Mouse (Mus musculus) midbrain, postnatal 0 days (tissue): Measurements from ENCODE around the gene Lgmn. TPM values are rescaled to one million over a fixed set of nuclear protein-coding genes. Genes with fewer than 3 reads are reported as not detected.

Source experiments
- ATAC-seq: fragments of 200-750 bp; cut with Nextera tagmentation; 2 replicates; pipeline ENCODE4 v1.8.0; 2017; ENCODE audit warnings: moderate number of reproducible peaks, mild to moderate bottlenecking, moderate TSS enrichment, moderate library complexity; ENCODE audit not compliant: low FRiP score
- DNase-seq: peaks from one replicate; pipeline ENCODE4 v3.0.0-alpha.2; 2015; ENCODE audit warnings: low spot score
- H3K27ac ChIP-seq: fragments of 300-500 bp; sonication (generic); 2 replicates; pipeline ENCODE4 v1.5.1; 2014; ENCODE audit warnings: low read depth, mild to moderate bottlenecking, low read length, mixed read lengths
- H3K27me3 ChIP-seq: fragments of 300-500 bp; sonication (generic); 2 replicates; pipeline ENCODE4 v1.6.1; 2014; ENCODE audit warnings: low read length, control low read depth, mixed read lengths; ENCODE audit not compliant: insufficient read depth
- H3K36me3 ChIP-seq: fragments of 300-500 bp; sonication (generic); 2 replicates; pipeline ENCODE4 v1.6.1; 2014; ENCODE audit warnings: low read length, control low read depth, mixed read lengths; ENCODE audit not compliant: insufficient read depth
- H3K4me1 ChIP-seq: fragments of 300-500 bp; sonication (generic); 2 replicates; pipeline ENCODE4 v1.6.1; 2014; ENCODE audit warnings: mild to moderate bottlenecking, control low read depth, antibody characterized with exemption, low read length, mixed read lengths; ENCODE audit not compliant: insufficient read depth
- H3K4me2 ChIP-seq: fragments of 300-500 bp; sonication (generic); 2 replicates; pipeline ENCODE4 v1.6.1; 2014; ENCODE audit warnings: low read depth, mild to moderate bottlenecking, low read length, mixed read lengths; ENCODE audit not compliant: poor library complexity, severe bottlenecking
- H3K4me3 ChIP-seq: fragments of 300-500 bp; sonication (generic); 2 replicates; pipeline ENCODE4 v1.5.1; 2014; ENCODE audit warnings: low read depth, mild to moderate bottlenecking, low read length, moderate library complexity
- H3K9ac ChIP-seq: fragments of 300-500 bp; sonication (generic); replicated peaks from 2 replicates; pipeline ENCODE4 v1.6.1; 2014; ENCODE audit warnings: mild to moderate bottlenecking, low read length, moderate library complexity, mixed read lengths; ENCODE audit not compliant: poor library complexity, severe bottlenecking
- H3K9me3 ChIP-seq: fragments of 300-500 bp; sonication (generic); 2 replicates; pipeline ENCODE4 v1.6.1; 2016; ENCODE audit warnings: low read length, control low read depth
- CTCF ChIP-seq: IDR thresholded peaks from 2 replicates; pipeline ENCODE4 v1.5.1; 2016; ENCODE audit warnings: antibody characterized with exemption, mild to moderate bottlenecking
- WGBS: fragments of 180-500 bp; shearing (Covaris S2); extraction: QIAGEN DNeasy Blood & Tissue Kit; methylation state at CpG from one replicate; pipeline ENCODE4 v1.1.7; 2014; 5-methylcytosine and 5-hydroxymethylcytosine counted together
- polyA plus RNA-seq: library from polyadenylated mRNA; unstranded; fragments of >200 nt; fragmentation: Nextera tagmentation; extraction: Ambion mirVana; gene quantifications from 2 replicates; pipeline ENCODE4 v1.2.1, GENCODE M21; 2015
- total RNA-seq: library from RNA; depleted of rRNA; stranded (reverse); fragments of >200 nt; gene quantifications from 2 replicates; pipeline ENCODE4 v1.2.3, GENCODE M21; 2014

Gene Lgmn
- total and polyA plus RNA-seq, 2 experiments from 2014 or later: 124 to 148 TPM

DNA sequence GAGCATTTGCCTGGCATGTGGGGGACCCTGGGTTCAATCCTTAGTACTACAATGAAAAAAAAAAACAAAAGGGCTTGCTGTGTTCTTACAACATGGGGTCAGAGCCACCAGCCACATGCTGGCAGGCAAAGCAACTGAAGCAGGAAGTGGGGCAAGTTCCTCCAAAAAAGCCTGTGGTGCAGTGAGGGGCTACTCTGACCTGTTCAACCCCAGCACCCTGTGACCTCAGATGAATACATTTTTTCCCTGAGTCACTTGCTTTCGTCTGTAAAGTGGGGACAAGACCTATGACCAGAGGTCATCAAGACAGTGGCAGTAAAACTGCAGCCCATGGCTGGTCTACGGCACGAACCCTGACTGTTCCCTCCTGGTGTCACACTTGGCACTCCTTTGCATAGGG, 72.5 kb downstream of the Lgmn start:
- ATAC-seq (no peak), DNase-seq (no peak)
- no peaks in the 10 kb centered on the region for H3K4me1 ChIP-seq
- 73% methylated on average over 3 of the region's 3 CpGs for WGBS
- no peak overlapping the region for H3K27ac ChIP-seq
- H3K9me3 ChIP-seq: no peaks in the 10 kb centered on the region
- no peaks in the 10 kb centered on the region for H3K36me3 ChIP-seq
- no peak overlapping the region for H3K4me2 ChIP-seq
- TF ChIP-seq CTCF: no peak
- no peak overlapping the region for H3K9ac ChIP-seq
- H3K27me3 ChIP-seq: no peaks in the 10 kb centered on the region
- no peak overlapping the region for H3K4me3 ChIP-seq

DNA sequence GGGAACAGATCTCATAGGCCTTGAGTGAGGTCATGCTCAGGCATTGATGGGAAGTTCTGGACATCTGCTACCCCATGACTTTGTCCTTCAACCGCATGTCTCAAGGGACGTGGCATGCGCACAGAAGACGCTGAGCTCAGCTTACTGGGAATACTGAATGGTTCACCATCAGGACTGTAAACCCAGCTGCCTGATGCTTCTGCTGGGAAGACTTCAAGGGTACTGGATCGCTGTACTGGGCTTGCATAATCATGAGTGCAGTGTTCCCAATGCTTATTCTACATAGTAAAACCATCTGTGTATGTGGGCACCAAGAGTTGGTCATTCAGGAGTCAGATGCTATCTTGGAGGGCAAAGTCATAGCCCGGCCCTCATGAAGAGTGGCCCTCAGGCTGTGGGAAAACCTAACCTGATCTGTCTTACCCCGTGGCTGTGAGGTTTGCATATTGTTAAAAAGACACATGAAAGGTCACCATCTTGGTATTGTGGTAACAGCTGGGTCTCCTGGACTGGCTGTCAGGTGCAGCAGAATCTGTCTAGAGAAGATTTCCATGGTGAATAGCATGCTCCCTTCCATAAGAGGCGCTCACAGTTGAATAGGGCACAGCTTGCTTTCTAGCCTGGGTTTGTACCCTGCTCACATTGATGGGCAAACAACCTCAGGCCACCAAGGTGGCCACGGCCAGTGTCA, 73.3 kb downstream of the Lgmn start:
- no peak for TF ChIP-seq CTCF
- Histone ChIP-seq H3K9ac (no peak overlapping the region), H3K27ac (no peak overlapping the region), H3K27me3 (no peaks in the 10 kb centered on the region), H3K9me3 (no peaks in the 10 kb centered on the region), H3K4me2 (no peak overlapping the region), H3K4me3 (no peak overlapping the region), H3K4me1 (no peaks in the 10 kb centered on the region), H3K36me3 (no peaks in the 10 kb centered on the region)
- 85% methylated on average over 9 of the region's 9 CpGs for WGBS
- ATAC-seq (no peak), DNase-seq (no peak)

DNA sequence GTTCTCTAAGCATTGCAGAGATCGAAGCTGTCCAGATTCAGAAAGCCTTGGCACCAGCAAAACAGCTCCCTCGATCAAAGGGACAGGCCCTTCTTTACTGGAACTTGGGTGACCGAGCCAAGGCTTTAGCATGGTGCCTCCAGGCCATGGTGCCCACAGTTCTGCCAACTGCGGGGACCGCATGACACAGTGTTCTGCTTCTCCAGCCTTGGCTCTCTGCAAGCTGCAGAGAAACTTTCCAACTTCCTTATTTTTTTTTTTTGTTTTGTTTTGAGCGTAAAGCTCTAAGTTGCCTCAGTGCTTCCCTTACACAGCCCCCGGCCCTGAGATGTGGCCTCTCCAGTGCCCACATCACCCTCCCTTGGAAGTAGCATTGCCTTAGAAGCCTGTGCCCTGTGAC, 74.6 kb downstream of the Lgmn start:
- ATAC-seq: no peak
- WGBS: 83% methylated on average over 7 of the region's 7 CpGs
- Histone ChIP-seq H3K4me2 (no peak overlapping the region), H3K27ac (no peak overlapping the region), H3K9me3 (no peaks in the 10 kb centered on the region), H3K9ac (no peak overlapping the region), H3K4me3 (no peak overlapping the region), H3K4me1 (no peaks in the 10 kb centered on the region), H3K27me3 (no peaks in the 10 kb centered on the region), H3K36me3 (no peaks in the 10 kb centered on the region)
- DNase-seq: no peak
- no peak for TF ChIP-seq CTCF

DNA sequence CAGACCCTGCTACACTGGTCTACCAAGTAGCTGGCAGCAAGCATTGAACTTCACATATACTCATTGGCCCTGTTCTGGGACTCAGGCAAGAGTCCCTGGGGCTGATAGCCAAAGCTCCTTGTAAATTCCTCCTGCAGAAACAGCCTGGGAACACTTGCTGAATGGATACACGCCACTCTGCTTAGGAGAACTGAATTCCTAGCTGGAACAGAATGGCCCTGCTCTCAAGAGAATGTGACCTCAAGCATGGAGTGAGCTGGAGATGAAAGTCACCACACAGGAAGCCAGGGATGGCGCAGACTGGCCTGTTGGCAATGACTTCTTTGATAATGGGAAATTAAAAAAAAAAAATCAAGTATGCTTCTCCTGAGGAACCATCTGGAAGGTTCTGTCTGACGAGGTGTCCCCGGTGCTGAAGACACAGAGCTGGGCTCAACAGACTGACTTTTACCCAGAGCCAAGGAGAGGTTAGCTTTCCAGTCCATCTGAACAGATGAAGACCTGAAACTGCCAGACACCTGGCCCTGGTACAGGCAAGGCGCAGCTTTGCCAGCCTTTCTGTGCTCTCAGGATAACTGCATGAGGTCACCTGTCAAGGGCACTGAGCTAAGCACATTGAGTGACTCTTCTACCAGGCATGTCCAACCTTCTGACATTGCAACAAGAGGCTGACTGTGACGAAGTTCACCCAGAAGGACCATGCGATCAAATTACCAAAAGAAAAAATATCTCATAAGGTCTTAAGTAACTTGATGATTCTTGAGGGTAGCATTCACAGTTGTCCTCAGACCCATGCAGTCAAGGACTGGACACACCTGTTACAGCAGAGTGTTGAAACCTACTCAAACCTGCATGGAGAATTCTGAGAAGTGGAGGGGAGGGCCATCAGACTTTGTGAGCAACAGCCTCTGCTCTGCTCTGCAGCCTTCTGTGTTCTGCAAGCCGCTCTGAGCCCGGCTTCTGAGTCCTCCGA, 78.1 kb downstream of the Lgmn start:
- Histone ChIP-seq H3K36me3 (no peaks in the 10 kb centered on the region), H3K4me3 (no peak overlapping the region), H3K4me2 (no peak overlapping the region), H3K9ac (no peak overlapping the region), H3K9me3 (no peaks in the 10 kb centered on the region), H3K27ac (no peak overlapping the region), H3K4me1 (no peaks in the 10 kb centered on the region), H3K27me3 (no peaks in the 10 kb centered on the region)
- no peak for TF ChIP-seq CTCF
- ATAC-seq: no peak
- no peak for DNase-seq
- WGBS: 90% methylated on average over 10 of the region's 10 CpGs

DNA sequence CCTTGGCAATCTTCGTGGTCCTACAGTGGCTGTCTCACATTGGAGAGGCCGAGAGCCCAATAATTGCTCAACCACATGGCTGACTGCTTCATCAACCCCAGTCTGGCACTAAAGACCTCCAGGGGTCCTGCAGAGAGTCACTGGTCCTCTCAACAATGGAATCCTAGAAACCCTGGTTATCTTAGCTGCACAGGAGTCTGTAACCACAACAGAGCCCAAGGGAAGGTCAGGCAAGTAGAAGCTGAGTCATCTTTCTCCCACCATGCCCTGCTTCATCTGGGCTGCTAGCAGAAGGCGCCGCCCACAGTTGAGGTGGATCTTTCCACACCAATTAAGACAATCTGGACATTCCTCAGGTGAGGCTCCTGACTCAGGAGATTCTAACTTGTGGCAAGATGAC, 80.2 kb downstream of the Lgmn start:
- ATAC-seq: no peak
- WGBS: 91% methylated on average over 4 of the region's 4 CpGs
- no peak for TF ChIP-seq CTCF

DNA sequence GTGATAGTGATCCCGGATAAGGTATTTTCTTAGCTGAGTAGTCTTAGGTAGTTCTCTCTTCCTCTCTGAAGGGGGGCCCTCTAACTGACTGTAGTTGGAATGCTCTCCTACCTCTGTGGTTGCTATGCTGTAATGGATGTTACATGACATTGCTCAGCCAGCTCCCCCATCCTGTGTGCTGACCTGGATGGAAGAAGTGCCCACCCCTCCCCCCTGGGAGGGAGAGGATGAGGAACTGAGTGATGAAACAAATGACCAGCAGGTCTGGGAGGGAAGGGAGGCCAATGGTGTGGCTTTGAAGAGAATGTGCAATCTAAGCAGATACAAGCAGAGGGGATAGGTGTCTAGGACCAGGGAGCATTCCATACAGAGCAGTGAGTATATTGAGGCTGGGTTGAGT, 82.8 kb downstream of the Lgmn start:
- H3K36me3 ChIP-seq: no peaks in the 10 kb centered on the region
- ATAC-seq (no peak), DNase-seq (no peak)
- H3K27ac ChIP-seq: no peak overlapping the region
- H3K9ac ChIP-seq: no peak overlapping the region
- 89% methylated on average over 1 of the region's 1 CpGs for WGBS
- H3K9me3 ChIP-seq: no peaks in the 10 kb centered on the region
- H3K4me3 ChIP-seq: no peak overlapping the region
- no peak overlapping the region for H3K4me2 ChIP-seq
- TF ChIP-seq CTCF: no peak
- H3K4me1 ChIP-seq: no peaks in the 10 kb centered on the region
- no peaks in the 10 kb centered on the region for H3K27me3 ChIP-seq

More for the DNA sequence above, 80.2 kb downstream of the Lgmn start:
- Histone ChIP-seq H3K4me1 (no peaks in the 10 kb centered on the region), H3K36me3 (no peaks in the 10 kb centered on the region), H3K9ac (no peak overlapping the region), H3K9me3 (no peaks in the 10 kb centered on the region), H3K4me2 (no peak overlapping the region), H3K27me3 (no peaks in the 10 kb centered on the region), H3K4me3 (no peak overlapping the region), H3K27ac (no peak overlapping the region)
- no peak for DNase-seq
